Mouse (Mus musculus) ovary, adult 18-20 months (tissue): ENCODE data around the gene Bard1.
A peak's percentile ranks its signal among the peaks of the same experiment; 100 is the strongest.

Source experiments
- DNase-seq: peaks from one replicate; pipeline ENCODE4 v3.0.0; 2022; ENCODE audit warnings: low spot score, mixed read lengths

Bard1 gene

DNA sequence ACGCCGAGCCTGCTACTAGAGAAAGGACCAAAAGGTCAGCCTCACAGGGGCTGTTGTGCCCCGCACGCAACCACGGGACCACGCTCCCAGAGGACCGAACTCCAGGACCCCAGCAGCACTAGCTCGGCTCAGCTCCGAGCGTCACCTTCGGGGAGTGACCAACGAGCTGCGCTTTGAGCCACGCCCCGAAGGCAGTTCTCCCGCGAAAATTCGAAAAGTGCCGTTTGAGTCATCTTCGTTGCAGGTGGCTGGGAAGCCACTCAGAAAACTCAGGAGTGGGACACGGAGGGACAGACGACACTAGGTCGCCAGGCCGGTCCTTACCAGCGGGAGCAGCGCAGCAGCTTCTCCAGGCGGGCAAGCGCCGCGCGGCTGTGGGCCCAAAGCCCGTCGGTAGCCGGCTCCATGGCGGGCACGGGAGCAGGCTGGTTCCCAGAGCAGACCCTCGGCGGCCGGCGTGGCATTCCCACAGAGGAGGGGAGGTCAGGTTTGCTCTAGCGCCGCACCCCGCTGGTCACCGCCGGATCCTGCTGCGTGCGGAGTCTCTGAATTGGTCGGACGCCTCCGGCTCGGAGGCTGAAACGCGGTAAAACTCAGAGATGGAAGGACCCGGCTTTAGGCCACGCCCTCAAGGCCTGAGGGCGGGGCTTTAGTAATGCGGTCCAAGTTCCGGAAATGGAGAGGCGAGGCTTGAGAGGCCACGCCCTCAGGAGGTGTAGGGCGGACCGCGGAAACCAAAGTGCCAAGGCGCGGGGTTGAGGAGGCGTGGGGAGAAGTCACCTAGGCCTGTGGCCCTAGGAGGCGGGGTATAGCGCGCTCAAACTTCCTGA lies at the start of gene Bard1:
Bard1 (minus strand) TSS at position 803 of the 830 bp plus-strand sequence.
- DNase-seq = peak; percentile 95

DNA sequence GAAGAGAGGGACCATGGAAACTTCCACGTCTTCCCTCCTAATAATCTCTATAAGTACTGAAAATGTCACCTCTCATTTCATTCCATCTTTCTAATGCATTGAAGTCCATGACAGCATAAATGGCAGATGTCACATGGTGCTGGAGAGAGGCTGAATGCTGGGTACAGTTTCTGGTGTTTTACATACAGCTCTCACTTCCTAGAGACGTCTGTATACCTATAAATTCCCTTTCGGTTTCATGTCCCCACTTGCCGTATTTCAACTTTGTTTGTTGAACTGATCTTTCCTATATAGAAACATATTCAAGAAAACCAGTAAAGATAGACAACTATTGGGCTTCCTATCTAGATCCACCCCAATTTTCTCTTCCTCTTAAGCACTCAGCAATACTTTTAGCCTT lies 24.2 kb upstream of the Bard1 start:
- DNase-seq = no peak

DNA sequence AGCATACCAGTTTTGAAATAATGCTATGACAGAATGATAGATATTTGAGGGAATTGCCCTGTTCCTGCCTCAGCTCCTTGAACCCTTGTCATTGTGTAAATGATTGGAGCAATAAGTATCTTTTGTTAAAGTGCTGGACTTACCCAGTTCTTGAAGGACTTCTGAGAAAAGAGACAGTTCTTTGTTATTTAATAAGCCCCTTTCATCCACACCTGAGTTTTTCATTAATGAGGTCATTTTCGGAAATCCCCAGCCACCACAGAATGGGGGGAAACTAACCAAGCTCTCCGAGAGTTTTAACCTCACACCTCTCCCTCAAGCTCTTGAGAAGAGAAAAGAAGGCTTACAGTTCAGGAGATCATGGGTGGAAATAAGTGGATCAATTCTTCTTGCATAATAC lies 15.6 kb upstream of the Bard1 start:
- DNase-seq = no peak

DNA sequence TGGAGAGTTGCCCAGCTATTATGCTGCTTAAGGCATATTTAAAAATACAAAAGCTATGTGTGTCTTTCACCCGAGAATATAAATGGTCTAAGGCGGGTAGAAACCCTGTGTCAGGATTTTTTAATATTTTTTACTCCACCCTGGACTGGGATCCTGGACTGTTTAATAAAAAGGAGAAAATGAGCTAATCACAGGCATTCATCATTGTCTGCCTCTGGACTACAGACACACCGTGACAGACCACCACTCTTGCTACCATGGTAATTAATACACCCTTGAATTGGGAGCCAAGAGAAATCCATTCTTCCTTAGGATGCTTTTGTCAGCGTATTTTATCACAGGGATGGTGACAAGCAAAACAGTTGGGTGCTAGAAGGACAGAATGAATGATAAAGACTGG lies 14.3 kb upstream of the Bard1 start:
- DNase-seq = no peak

DNA sequence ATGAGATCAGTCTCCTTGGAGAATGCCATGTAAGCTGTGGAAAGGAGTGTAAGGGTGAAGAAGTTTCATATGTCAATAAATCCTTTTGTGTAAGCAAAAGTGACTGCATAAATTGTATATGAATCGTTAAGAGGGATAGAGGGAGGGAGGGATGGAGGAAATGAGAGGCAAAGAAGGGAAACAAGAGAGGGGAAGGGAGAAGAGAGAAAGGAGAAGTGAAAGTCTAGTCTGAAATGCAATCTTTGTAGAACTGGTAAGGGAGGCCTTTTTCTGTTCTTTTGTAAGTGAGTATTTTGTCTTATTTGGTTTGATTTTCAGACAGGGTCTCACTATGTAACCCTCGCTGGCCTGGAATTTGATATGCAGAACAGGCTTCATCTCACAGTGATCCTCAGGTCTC lies 12.8 kb upstream of the Bard1 start:
- no peak for DNase-seq

DNA sequence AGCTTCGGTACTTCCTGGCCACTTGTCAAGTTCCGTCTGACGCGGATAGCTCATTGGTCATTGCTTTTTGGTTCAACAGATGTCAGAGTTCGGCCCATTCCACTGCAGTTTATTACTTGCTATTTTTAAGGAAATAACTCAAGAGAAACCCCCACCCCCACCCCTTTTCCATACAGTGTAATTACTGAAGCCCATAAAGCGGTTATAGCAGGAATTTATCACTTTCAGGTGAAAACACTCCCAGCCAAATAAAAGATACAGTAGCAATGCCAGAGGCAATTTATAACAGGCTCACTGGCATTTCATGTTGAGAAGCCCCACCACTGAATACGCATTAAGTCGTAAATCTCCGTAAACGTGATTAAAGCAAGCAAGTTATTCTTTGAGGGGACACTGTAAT lies 6.9 kb upstream of the Bard1 start:
- DNase-seq = no peak

DNA sequence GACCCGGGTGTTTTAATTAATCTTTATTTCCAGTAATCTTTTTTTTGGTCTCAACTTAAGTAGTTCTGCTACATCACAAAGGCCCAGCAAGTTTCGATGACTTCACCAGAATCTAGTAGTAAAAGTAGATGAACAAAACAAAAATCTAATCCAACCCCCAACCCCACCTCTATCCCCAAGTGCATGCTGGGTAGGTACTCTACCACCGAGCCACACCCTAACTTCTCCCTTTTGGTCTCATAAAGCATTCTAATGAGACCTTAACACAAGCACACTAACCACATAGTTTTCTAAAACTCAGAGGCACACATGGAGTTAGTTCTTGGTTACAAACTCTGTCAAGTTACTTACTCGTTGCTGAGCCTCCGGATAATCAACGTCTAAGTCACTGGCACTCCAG lies 3.2 kb upstream of the Bard1 start:
- DNase-seq = no peak

DNA sequence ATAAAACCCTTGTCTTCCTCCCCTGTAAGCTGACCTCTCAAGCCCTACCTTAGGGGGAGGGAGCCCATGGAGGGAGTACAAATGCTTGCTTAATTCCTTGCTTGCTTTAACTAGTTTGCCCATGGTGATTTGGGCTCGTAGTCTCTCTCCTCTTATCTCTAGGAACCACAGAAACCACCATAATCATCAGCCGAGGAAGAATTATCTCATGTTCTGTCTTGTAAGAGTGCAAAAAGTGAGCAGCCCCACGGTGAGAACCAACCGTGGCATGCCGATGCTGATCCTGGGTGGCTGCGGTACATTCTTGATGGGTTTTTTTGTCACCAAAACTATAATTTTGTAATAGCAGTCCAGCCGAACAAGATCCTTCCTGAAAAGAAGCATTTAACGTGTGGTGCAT lies 2.8 kb upstream of the Bard1 start:
- no peak for DNase-seq

DNA sequence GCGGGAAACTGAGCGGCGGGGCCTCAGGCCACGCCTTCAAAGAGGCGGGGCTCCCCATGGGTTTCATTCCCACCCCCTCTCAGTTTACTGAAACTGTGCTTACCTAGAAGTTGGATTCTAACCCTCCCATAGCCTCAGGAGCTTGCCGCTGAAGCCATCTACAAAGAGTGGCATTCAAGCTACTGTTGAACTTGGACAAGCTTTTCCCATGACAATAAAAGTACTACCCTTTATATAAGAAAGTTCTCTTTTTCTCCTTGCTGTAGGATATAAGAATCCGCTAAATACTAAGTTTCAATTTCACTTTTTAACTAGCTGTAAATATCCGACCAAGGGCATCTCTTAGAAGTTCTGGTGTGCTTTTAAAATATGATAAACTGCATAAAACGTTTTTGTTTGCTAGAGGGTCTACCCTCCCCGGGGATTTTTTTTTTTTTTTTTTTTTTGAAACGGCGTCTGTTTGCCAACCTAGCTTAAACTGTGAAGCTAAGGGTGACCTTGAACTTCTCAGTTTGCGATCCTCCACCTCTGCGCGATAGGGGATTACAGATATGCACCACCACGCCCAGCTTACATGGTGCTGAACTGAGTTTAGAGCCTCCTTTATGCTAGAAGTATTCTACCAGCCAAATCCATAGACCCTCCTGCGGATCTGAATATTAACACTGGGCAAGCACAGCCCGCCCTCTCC lies 373 bp upstream of the Bard1 start:
- DNase-seq = no peak

DNA sequence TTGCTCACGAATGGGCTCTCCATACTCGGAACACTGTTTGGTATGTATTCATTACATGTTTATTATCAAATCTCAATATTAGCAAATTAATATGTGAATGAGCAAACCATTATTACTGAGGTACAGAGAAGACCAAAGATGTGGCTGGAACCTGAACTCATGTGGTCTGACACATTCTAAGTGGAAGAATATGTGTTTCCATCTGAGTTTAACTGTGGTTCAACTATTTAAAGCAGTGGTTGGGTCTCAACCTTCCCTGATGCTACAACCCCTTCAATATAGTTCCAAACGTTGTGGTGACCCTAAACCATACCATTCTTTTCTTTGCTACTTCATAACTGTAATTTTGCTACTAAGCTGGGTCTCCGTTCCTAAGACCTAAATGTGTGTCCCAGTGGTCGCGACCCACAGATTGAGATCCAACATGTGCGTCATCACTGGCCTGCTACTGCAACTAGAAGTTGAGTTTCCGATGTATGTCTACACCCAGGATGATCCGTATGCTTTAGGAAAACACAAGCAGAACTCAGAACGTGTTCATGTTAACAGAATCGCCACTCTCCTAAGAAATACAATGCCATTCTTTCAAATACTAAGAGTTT lies 1.5 kb downstream of the Bard1 start:
- DNase-seq = no peak

DNA sequence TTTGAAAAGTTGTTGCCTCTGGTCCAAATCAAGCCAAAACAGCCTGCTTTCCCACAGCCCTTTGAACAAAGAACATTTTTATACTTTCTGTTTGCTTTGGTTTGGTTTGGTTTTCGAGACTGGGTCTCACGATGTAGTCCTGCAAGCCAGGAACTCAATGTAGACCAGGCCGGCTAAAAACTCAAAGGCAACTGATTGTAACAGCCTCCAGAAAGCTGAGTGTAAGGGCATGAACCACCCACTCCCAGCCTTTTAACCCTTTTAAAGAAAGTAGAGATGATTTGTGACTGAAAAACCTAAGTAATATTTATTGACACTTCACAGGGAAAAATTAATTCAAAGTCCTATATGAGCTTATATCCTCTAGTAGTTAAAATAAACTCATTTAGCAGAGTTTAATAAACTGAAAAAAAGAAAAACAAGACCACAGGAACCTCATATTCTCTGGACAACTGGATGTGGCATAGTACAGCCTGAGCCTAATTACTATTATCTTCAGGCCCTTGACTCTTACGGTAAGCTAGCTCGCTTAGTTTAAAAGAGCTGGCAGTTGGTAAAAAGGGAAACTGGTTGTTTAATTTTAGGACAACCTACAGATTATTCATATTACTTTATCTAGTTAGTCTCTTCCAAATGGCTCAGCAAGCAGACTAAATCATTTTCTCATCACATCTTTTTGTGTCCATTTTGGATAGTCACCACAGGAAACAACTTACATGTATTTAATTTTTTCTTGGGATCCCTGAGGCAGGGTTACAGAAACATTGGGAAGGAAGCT lies 2.2 kb downstream of the Bard1 start:
- no peak for DNase-seq

DNA sequence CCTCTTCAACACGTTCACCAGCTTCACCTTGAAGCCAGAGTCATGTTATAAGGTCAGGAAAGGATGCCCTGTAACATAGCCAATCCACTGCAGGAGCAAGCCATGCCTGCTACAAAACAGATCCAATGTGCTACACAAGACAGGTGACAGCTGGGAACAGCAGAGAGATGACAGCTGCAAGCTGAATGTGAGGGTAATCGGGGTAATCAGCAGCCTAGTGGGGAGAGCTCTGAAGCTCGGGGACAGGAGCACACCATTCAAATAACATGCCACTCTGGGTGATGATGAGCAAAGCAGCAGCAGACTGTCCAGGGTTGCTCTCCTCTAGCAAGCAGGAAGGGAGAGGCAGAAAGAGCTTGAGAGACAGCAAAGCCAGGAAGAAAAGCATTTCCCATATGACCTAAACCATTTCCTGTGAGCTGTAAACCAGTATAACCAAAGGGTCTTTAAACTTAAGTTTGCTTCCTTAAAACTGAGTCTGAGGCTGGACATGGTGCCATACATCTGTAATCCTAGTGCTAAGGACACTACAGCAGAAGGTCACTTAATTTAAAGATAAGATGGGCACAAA lies 2.9 kb downstream of the Bard1 start:
- DNase-seq = no peak

DNA sequence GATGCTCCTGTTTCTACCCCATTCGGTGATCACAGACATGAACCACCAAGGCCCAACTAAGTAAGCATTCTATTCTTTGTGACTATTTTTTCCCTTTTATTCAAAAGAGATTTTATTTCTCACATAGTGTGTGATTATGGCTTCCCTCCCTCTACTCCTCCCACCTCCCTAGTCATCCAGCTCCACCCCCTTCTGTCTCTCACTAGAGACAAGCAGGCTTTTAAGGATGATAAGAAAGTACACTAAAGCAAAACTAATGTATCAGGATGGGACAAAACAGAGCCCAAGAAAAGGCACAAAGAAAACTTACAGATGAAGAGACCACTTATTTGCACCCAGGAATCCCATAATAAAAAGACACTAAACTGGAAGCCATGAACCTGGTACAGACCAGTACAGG lies 6.9 kb downstream of the Bard1 start:
- no peak for DNase-seq

DNA sequence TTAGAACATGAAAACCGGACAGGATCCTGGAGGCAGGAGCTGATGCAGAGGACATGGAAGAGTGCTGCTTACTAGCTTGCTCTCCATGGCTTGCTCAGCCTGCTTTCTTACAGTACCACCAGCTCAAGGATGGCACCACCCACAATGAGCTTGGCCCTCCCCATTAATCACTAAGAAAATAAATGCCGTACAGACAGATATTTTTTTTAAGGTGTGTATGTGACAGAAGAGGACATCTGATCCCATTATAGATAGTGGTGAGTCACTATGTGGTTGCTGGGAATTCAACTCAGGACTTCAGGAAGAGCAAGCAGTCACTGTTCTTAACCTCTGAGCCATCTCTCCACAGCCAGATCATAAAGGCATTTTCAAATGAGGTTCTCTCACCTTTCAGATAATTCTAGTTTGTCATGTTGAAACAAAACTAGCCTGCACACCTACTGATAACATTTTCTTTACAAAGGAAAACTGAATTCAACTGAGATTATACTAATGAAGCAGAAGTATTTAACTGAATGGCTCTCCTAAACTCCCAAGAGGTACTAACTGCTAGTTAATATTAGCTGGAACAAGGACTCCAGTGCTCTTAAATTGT lies 7.6 kb downstream of the Bard1 start:
- DNase-seq = no peak

DNA sequence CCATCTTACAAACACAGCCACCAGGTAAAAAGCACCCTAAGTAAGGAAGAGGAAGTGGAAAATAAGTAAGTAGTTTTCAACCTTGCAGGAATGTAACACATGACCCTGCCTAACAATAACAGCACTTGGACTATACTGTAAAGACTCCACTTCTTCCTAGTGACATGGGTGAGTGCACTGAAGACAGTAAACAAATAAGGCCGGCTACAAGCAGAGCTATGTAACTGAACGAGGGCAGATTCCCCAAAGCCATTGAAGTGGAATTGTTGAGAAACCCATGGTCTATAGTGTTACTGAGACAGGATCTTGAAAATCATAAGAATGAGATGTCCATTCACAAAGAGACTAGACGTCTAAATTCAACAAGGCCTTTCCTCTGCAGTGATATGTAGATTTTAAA lies 27.3 kb downstream of the Bard1 start:
- DNase-seq = no peak

DNA sequence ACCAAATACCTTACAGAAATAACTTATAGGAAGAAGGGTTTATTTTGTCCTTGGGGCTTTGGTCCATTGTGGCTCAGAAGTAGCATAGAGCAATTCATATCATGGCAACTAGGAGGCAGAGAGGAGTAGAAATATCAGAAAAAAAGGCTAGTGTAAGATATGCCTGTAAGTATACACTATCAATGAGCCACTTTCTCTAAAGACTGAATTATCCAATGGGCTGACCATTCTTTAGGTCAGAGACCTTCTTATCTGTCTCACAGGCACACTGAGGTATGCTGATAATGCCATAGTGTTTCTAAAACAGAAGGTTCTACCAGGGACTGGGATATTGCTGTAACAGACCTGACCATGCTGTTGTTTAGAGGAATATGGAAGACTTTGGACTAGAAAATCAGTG lies 32.2 kb downstream of the Bard1 start:
- no peak for DNase-seq

DNA sequence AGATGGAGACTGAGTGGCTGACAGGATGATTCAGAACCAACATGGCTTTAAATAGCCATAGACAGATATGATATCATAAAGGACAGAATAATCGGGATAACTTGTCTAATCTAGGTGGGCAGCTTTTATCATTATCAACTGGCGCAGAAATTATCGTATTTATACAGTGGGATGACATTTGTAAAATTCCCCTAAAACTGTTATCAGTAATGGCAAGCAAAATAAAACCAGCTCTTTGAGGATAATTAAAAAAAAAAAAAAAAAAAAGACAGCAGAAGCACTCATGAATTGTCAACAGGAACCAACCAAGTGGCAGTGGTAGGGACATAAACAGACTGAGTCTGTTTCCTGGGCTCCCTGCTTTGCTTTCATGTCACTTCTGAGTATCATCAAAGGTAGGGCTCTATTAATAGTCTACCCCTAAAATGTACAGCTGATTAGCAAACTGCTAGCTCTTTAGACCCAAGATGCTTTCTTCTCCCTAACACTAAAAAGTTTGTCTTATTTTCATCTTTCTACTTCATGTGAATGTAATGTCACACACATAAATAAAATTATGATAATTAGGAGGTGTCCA lies 34.1 kb downstream of the Bard1 start:
- DNase-seq = no peak

DNA sequence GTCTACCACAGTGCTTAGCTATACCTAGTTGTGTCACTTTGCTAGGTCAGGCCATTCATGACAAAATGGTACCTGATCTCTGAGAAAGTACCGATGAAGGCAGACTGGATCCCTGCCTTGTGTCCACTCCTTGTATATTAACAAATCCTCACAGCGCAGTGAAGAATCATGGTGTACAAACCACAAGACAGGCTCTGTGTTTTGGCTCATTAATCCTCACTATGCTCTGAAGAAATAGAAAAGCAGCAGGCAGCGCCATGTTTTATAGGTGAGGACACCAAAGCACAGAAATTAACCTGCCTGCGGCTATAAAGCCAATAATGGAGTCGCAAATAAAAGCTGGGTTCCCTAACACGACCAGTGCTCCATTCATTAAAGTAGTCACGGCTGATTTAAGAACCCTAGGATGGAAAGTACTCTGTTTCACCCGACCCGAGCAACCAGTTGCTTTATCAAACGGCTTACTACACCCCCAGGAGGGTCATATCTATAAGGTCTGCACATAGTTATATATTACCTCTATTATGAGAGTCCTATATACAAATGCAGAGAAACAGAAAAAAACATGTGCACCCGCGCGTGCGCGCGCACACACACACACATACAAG lies 39.0 kb downstream of the Bard1 start:
- no peak for DNase-seq

DNA sequence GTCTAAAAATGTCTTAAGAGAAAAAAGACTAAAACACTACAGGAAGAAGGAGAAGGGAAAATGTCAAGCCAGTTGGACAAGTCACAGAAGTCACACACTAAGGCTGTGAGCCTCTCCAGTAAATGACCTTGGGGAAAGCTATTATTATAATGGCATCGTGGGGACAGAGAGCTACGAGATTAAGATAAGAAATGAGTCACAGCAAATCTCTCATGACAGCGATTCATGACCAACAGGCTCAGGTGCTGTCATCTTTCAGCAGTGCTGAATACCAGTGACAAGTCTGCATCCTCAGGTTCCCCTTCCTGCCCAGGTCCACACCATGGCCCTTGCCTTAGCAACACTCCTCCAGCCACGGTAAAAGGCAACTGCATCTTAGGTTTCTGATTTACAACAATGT lies 46.8 kb downstream of the Bard1 start:
- no peak for DNase-seq

DNA sequence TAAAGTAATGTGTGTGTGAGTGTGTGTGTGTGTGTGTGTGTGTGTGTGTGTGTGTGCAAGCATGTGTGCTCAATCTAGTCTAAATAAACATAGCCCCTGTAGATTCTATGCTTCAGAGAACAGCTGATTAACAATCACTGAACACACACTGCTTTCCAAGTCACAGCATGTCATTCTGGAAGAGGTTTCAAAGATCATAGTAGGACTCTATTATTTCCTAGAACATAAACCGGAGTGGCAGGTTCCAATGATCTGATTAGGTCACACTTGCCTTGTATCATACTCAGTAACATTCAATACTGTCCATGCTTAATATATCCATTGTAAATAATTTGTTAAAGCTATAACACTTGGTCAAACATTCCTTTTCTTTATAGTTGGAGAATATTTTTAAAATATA lies 47.5 kb downstream of the Bard1 start:
- DNase-seq = no peak

DNA sequence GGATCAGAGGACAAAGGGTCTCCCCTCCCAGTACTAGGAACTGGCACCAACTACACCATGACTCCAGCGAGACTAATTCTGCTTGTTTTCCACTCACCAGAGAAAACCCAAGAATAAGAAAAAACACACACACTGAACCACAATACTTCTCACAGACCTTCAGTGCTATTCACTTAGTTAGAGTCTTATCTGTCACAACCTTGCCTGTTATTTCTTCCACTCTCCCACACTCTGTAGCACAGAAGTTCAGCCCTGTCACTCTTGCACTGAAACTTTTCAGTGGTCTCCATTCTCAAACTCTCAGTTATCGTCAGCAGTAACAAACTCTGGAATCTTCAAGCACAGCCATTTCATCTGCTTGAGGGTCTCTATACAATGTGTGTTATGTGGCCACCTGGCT lies 50.2 kb downstream of the Bard1 start:
- no peak for DNase-seq
